Mouse (Mus musculus) stomach, postnatal 0 days (tissue): Measurements from ENCODE around the gene S100a7a. TPM values are rescaled to one million over a fixed set of nuclear protein-coding genes. Genes with fewer than 3 reads are reported as not detected.

Source experiments
- ATAC-seq: fragments of 200-750 bp; cut with Nextera tagmentation; 2 replicates; pipeline ENCODE4 v1.8.0; 2017; ENCODE audit not compliant: low FRiP score, low TSS enrichment
- DNase-seq: peaks from one replicate; pipeline ENCODE4 v3.0.0-alpha.2; 2016; ENCODE audit warnings: low spot score
- H3K27ac ChIP-seq: fragments of 300-500 bp; sonication (generic); replicated peaks from 2 replicates; pipeline ENCODE4 v1.5.1; 2014; ENCODE audit warnings: mild to moderate bottlenecking, control low read depth
- H3K27me3 ChIP-seq: fragments of 300-500 bp; sonication (generic); 2 replicates; pipeline ENCODE4 v1.6.1; 2014; ENCODE audit warnings: low read length; ENCODE audit not compliant: control insufficient read depth, insufficient read depth
- H3K36me3 ChIP-seq: fragments of 300-500 bp; sonication (generic); 2 replicates; pipeline ENCODE4 v1.6.1; 2014; ENCODE audit warnings: low read length, mixed read lengths; ENCODE audit not compliant: control insufficient read depth, insufficient read depth
- H3K4me1 ChIP-seq: fragments of 300-500 bp; sonication (generic); replicated peaks from 2 replicates; pipeline ENCODE4 v1.6.1; 2014; ENCODE audit warnings: antibody characterized with exemption; ENCODE audit not compliant: control insufficient read depth, insufficient read depth
- H3K4me2 ChIP-seq: fragments of 300-500 bp; sonication (generic); replicated peaks from 2 replicates; pipeline ENCODE4 v1.6.1; 2014; ENCODE audit warnings: low read depth, mild to moderate bottlenecking, control low read depth, moderate library complexity
- H3K4me3 ChIP-seq: fragments of 300-500 bp; sonication (generic); 2 replicates; pipeline ENCODE4 v1.5.1; 2014; ENCODE audit warnings: low read depth, low read length, control low read depth
- H3K9ac ChIP-seq: fragments of 300-500 bp; sonication (generic); 2 replicates; pipeline ENCODE4 v1.6.1; 2014; ENCODE audit warnings: mild to moderate bottlenecking, low read length, control low read depth, mixed read lengths
- H3K9me3 ChIP-seq: fragments of 300-500 bp; sonication (generic); 2 replicates; pipeline ENCODE4 v1.6.1; 2016; ENCODE audit warnings: low read length; ENCODE audit not compliant: control insufficient read depth
- CTCF ChIP-seq: IDR thresholded peaks from 2 replicates; pipeline ENCODE4 v1.5.1; 2016; ENCODE audit warnings: antibody characterized with exemption, low read depth, mild to moderate bottlenecking, moderate library complexity
- EP300 ChIP-seq: optimal IDR thresholded peaks from 2 replicates; pipeline ENCODE3; 2016; ENCODE audit warnings: antibody characterized with exemption
- WGBS: fragments of 180-500 bp; shearing (Covaris S2); extraction: QIAGEN DNeasy Blood & Tissue Kit; methylation state at CpG from one replicate; pipeline ENCODE4 v1.1.7; 2014; 5-methylcytosine and 5-hydroxymethylcytosine counted together
- polyA plus RNA-seq: library from polyadenylated mRNA; unstranded; fragments of >200 nt; fragmentation: Nextera tagmentation; extraction: Ambion mirVana; gene quantifications from 2 replicates; pipeline ENCODE4 v1.2.1, GENCODE M21; 2015

S100a7a gene
- polyA plus RNA-seq, 1 experiment from 2014 or later: 24.5 TPM

- no peak overlapping the region for H3K27ac ChIP-seq
- no peaks in the 10 kb centered on the region for H3K27me3 ChIP-seq
- no peaks in the 10 kb centered on the region for H3K9me3 ChIP-seq
- H3K4me2 ChIP-seq: no peak overlapping the region
- H3K36me3 ChIP-seq: no peaks in the 10 kb centered on the region
- ATAC-seq: no peak
- no peak for TF ChIP-seq EP300
- no peak for TF ChIP-seq CTCF
- no peak overlapping the region for H3K4me3 ChIP-seq
- DNase-seq: no peak
- no peak overlapping the region for H3K9ac ChIP-seq
- H3K4me1 ChIP-seq: no peaks in the 10 kb centered on the region
Measured at GRCm38 (mm10) chr3:90648981-90649380, 4.8 kb upstream of the S100a7a start.

- Histone ChIP-seq H3K4me1 (no peaks in the 10 kb centered on the region), H3K4me3 (no peak overlapping the region), H3K27ac (no peak overlapping the region), H3K4me2 (no peak overlapping the region), H3K9me3 (no peaks in the 10 kb centered on the region), H3K27me3 (no peaks in the 10 kb centered on the region), H3K9ac (no peak overlapping the region), H3K36me3 (no peaks in the 10 kb centered on the region)
- ATAC-seq: no peak
- TF ChIP-seq CTCF: no peak
- TF ChIP-seq EP300: no peak
- WGBS: 89% methylated on average over 2 of the region's 2 CpGs
- DNase-seq: no peak
Measured at GRCm38 (mm10) chr3:90649832-90650231, 4.0 kb upstream of the S100a7a start.

GRCm38 (mm10) chr3:90652878-90653508 lies 824 bp upstream of the S100a7a start:
- H3K27me3 ChIP-seq: no peaks in the 10 kb centered on the region
- DNase-seq: peak; percentile 79
- H3K9ac ChIP-seq: no peak overlapping the region
- no peaks in the 10 kb centered on the region for H3K4me1 ChIP-seq
- peak; percentile 76 for ATAC-seq
- no peak overlapping the region for H3K4me3 ChIP-seq
- TF ChIP-seq EP300 (no peak), CTCF (peak; percentile 93)
- WGBS: 38% methylated on average over 5 of the region's 5 CpGs
- no peaks in the 10 kb centered on the region for H3K9me3 ChIP-seq
- H3K27ac ChIP-seq: no peak overlapping the region
- H3K36me3 ChIP-seq: no peaks in the 10 kb centered on the region
- H3K4me2 ChIP-seq: no peak overlapping the region

GRCm38 (mm10) chr3:90657405-90657804 lies 3.6 kb downstream of the S100a7a start:
- no peak overlapping the region for H3K4me2 ChIP-seq
- 76% methylated on average over 4 of the region's 4 CpGs for WGBS
- no peaks in the 10 kb centered on the region for H3K4me1 ChIP-seq
- H3K4me3 ChIP-seq: no peak overlapping the region
- DNase-seq (no peak), ATAC-seq (no peak)
- H3K36me3 ChIP-seq: no peaks in the 10 kb centered on the region
- no peaks in the 10 kb centered on the region for H3K27me3 ChIP-seq
- no peak overlapping the region for H3K27ac ChIP-seq
- H3K9ac ChIP-seq: no peak overlapping the region
- H3K9me3 ChIP-seq: no peaks in the 10 kb centered on the region
- TF ChIP-seq CTCF (peak; percentile 61), EP300 (no peak)

- TF ChIP-seq EP300 (no peak), CTCF (no peak)
- no peaks in the 10 kb centered on the region for H3K4me1 ChIP-seq
- H3K9me3 ChIP-seq: no peaks in the 10 kb centered on the region
- ATAC-seq: no peak
- no peak overlapping the region for H3K4me2 ChIP-seq
- H3K27ac ChIP-seq: no peak overlapping the region
- DNase-seq: no peak
- H3K4me3 ChIP-seq: no peak overlapping the region
- H3K27me3 ChIP-seq: no peaks in the 10 kb centered on the region
- H3K36me3 ChIP-seq: no peaks in the 10 kb centered on the region
- no peak overlapping the region for H3K9ac ChIP-seq
Measured at GRCm38 (mm10) chr3:90659364-90660044, 5.7 kb downstream of the S100a7a start.

- Histone ChIP-seq H3K27me3 (no peaks in the 10 kb centered on the region), H3K4me3 (no peak overlapping the region), H3K36me3 (no peaks in the 10 kb centered on the region), H3K9me3 (no peaks in the 10 kb centered on the region), H3K4me1 (no peaks in the 10 kb centered on the region), H3K9ac (no peak overlapping the region), H3K27ac (no peak overlapping the region), H3K4me2 (no peak overlapping the region)
- DNase-seq: no peak
- ATAC-seq: no peak
- peak; percentile 73 for TF ChIP-seq CTCF
- TF ChIP-seq EP300: no peak
- 77% methylated on average over 2 of the region's 2 CpGs for WGBS
Measured at GRCm38 (mm10) chr3:90664219-90664618, 10.4 kb downstream of the S100a7a start.
